Mouse (Mus musculus): ENCODE data around the gene Plcb3.
"Not testable (repeated sequence)": the region's sequence is repeated elsewhere in the genome, so short reads cannot be mapped to it uniquely, and the experiment has no call there.

Plcb3 gene

DNA sequence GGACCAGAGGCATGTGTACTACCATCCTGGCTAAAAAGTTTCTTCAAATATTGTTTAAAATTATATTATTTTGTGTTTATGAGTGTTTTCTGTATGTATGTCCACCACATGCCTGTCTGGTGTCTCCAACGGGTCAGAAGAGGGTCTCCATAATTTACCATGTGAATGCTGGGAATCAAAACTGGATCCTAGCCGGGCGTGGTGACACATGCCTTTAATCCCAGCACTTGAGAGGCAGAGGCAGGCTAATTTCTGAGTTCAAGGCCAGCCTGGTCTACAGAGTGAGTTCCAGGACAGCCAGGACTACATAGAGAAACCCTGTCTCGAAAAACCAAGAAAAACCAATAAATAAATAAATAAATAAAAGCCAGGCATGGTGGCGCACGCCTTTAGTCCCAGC lies 14.9 kb upstream of the Plcb3 start:
- not testable (repeated sequence) for DNase-seq (ENCODE audit: extremely low spot score)

- no peak for DNase-seq (ENCODE audit: extremely low spot score)
Observed at GRCm38 (mm10) chr19:6990712-6991111, 14.4 kb upstream of the Plcb3 start.

DNA sequence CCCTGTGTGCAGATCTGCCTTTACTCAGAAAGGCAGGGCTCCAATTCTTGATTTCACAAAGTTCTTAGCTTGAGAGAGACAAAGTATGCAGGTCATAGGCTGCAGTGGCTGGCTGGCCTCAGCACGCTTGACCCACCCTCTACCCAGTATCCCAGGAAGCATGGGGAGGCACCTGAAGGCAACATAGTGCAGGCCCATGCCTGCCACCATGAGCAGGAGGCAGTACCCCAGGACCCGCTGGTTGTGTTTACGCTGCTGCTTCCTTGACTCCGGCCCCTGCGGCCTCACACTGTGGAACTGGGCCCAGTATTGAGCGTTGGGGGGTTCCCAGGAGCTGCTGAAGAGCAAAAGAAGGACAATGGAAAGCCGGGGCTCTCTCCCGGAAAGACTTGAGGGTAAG lies 13.0 kb upstream of the Plcb3 start:
- DNase-seq (ENCODE audit: extremely low spot score): no peak

GRCm38 (mm10) chr19:6987904-6988285 lies 11.6 kb upstream of the Plcb3 start:
- DNase-seq (ENCODE audit: extremely low spot score): no peak

- DNase-seq (ENCODE audit: extremely low spot score): peak; percentile 81
Observed at GRCm38 (mm10) chr19:6987061-6987903, 11.0 kb upstream of the Plcb3 start, which contains the start of gene Vegfb. Gene Vegfb, minus strand, starts transcription at chr19:6987651.

DNA sequence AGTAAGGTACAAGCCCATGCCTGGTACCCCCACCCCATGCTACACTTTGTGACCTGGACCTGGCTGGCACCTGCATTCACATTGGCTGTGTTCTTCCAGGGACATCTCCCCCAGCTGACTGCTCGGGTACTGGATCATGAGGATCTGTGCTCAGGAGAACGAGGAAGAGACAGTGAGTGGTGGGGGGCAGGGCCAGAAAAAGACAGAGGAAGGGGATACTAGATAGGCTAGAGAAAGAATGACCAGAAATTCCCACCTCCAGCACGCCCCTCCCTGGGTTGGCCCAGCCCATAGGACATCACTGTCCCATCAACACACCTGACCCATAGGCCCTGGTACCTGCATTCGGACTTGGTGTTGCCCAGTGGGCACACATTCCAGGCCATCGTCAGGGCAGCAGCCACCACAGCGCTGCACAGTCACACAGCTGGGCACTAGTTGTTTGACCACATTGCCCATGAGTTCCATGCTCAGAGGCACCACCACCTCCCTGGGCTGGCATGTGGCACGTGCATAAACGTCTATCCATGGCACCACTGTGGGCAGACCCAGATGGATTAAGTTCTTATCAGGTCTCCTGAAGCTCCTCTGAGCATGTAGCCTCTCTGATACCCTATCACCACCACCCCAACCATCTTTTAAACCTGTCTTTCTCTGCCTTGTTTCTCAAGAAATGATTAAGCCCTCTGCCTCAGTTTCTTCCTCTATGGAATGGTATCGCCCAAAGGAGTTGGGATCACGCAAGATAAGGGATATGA lies 9.9 kb upstream of the Plcb3 start:
- no peak for DNase-seq (ENCODE audit: extremely low spot score)

- no peak for DNase-seq (ENCODE audit: extremely low spot score)
Observed at GRCm38 (mm10) chr19:6985300-6985699, 9.0 kb upstream of the Plcb3 start.

DNA sequence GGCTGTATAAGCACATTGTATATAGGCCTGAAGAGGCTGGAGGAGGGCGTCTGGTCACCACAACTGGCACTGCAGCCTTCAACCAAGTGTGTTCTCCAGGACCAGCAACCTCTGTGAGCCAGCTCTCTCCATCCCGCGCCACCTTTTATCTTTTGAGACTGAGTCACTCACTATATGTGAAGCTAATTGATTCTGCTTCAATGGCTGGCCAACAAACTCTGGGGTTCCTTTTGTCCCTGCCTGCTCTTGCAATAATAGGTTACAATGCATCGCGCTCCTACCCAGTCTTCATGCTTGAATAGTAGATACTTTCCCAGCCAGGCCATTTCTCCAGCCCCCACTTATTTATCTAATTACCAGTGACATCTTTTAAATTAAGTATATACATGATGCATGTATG lies 7.4 kb upstream of the Plcb3 start:
- no peak for DNase-seq (ENCODE audit: extremely low spot score)

DNA sequence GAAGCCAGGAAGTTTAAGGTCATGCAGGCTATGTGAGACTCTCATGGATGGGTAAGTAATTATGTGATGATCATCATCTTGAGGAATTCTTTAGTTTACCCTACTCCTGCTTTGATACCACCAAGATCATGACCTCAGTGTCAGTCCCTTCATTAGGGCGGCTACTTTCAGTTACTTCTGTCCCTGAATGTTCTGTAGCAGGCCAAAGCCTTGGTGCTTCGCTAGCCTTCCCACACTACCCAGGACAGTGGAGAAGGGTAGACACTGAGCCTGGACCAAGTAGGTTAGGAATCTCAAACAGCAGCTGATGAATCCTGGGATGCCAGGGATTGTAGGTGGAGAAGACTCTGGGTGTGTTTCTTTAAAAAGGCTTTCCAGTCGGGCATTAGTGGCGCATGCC lies 5.2 kb upstream of the Plcb3 start:
- DNase-seq (ENCODE audit: extremely low spot score): no peak

GRCm38 (mm10) chr19:6980381-6981093 lies 4.3 kb upstream of the Plcb3 start, which contains the start of gene Fkbp2:
Gene Fkbp2, minus strand, starts transcription at chr19:6980501.
- DNase-seq (ENCODE audit: extremely low spot score): peak; percentile 99

DNA sequence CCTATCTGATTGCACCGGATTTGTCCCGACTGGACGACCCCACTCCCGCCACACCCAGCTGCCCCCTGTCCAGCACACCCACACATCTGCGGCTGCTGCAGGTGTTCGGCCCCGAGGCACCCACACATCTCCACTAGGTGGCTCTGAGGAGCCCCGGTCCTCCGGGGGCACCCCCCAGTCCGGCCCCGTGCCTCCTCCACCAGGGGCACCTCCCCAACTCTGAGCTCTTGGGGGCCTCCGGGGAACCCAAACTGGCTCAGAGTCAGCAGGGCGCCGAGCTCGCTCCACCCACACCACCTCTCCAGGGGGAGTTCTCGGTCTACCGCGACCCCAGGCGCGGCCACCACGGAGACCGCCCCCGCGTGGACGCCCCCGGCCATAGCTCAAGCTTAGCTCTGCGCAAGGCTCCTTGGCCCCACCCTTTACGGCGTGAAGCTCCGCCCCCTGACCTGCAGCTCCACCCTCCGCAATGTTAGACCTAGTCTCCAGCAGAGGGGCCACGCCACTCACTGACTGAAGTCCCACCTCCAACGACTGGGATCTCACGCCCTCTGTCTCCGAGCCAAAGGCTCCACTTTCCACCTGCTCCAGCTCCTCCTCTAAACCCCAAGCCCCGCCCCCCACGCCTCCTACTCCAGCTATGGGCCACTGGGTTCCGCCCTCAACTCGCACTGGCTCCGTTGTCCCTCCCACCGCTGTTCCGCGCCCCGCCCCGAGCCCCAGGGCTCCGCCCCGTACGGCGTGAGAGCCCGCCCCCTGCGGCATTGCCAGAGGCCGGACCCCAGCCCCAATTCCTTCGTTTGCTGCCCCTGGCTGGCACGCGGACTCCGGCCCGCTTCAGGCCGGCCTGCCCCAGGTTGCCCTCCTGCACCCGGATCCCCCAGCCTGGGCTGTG lies 3.5 kb upstream of the Plcb3 start:
- DNase-seq (ENCODE audit: extremely low spot score): peak; percentile 100

GRCm38 (mm10) chr19:6979001-6979479 lies 2.8 kb upstream of the Plcb3 start:
- peak; percentile 60 for DNase-seq (ENCODE audit: extremely low spot score)

DNA sequence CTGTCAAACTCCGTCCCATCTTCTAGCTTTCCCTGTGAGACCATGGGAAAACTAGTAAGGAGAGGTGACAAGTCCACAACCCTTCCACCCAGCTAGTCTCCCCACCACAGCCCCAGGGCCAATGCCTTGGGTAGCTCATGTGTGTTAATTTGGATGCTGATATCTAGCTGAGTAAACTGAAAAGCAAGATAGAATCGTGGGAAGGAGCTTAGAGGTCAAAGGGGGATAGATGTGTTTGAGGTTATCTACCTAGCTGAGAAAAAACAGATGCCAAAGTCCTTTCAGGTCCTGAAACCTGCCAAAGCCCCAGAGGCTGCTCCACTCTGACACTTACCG lies 2.3 kb upstream of the Plcb3 start:
- DNase-seq (ENCODE audit: extremely low spot score): no peak

DNA sequence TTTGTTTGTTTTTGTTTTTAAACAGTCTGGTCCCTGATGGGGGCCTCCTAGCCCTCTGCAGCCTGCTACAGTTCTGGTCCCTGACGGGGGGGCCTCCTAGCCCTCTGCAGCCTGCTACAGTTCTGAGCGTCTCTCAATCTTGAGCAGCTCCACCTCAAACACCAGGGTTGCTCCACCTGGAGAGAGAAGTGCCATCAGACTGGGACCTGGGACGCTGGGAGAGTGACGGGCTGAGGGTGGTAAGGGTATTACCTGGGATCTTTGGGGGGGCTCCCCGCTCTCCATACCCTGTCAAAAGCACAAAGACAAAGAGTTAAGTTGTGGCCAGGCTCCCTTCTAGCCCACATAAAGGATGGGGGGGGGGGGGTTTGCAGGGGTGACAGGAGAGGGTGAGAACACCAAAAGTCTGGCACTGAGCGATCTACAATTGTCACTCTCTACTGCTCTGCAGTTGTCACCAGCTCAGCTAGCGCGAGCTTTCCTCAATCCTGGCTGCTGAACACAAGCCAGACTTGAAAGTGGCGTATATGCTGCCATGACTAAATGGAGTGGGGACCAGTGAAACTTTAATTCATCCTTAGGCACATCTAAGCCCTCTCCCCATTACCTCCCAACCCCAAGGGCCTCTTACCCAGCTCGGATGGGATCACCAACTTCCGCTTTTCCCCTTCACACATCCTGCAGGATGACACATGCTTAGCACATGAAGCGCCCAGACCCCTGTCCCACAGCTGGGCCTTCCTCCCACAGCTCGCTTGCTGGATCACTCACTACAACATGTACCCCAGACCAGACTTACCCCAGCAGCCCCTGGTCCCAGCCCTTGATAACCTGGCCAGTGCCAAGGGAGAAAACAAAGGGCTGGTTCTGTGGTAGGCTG lies 1.7 kb upstream of the Plcb3 start:
- no peak for DNase-seq (ENCODE audit: extremely low spot score)

- peak; percentile 95 for DNase-seq (ENCODE audit: extremely low spot score)
Observed at GRCm38 (mm10) chr19:6974211-6975205, 1.8 kb downstream of the Plcb3 start, which contains the start of gene Ppp1r14b. Gene Ppp1r14b, plus strand, starts transcription at chr19:6974968.

DNA sequence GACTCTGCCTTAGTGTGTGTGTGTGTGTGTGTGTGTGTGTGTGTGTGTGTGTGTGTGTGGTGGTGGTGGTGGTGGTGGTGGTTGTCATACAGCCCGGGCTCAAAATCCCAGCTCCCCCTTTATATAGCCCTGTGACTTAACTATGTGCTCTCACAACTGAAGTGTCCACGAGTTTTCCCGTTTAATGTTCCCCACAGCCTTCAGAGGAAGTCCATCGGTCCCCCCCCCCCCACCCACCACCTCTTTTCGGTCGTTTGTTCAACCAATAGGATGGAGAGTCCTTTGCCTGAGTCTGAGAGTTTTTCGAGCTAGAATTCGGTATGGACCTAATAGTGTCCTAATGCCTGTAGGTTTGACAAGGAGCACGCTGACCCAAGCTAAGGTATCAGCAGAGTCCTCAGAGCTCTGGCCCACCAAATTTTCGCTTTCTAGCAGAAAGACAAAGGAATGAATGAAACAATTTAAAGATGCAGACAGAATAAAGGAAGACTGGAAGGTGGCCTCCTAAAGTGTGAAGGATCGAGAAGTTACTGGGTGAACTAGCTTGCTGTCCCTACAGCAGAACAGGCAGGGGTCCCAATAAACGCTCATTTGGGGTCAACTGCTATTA lies 2.6 kb downstream of the Plcb3 start:
- no peak for DNase-seq (ENCODE audit: extremely low spot score)

- DNase-seq (ENCODE audit: extremely low spot score): no peak
Observed at GRCm38 (mm10) chr19:6972247-6972917, 3.9 kb downstream of the Plcb3 start.

DNA sequence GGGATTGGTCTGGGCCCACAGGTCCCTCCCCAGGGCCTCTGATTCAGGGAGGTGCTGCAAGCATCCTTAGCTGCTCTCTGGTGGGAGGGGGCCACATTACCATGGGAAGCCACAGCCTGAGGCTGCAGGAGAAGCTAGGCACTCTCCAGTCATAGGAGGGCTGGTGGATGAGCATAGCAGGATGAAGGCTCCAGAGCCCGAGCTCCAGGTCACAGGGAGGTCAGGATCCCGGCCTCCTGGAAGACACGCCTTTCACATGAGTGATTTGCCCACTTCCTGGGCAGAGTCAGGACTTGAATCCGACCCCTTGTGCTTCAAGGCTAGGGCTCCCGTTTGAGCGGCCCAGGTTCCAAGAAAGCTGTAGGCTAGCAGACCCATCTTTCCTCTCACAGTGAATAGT lies 4.6 kb downstream of the Plcb3 start:
- DNase-seq (ENCODE audit: extremely low spot score): no peak

All from embryo, embryonic 9.5 days (tissue).